Mouse (Mus musculus): ENCODE measurements around the gene Chrna1. TPM values are rescaled to one million over a fixed set of nuclear protein-coding genes. Genes with fewer than 3 reads are reported as not detected.
"Not testable (repeated sequence)": the region's sequence is repeated elsewhere in the genome, so short reads cannot be mapped to it uniquely, and the experiment has no call there.

Gene Chrna1
- polyA plus RNA-seq, 1 experiment, result 391 TPM

DNA sequence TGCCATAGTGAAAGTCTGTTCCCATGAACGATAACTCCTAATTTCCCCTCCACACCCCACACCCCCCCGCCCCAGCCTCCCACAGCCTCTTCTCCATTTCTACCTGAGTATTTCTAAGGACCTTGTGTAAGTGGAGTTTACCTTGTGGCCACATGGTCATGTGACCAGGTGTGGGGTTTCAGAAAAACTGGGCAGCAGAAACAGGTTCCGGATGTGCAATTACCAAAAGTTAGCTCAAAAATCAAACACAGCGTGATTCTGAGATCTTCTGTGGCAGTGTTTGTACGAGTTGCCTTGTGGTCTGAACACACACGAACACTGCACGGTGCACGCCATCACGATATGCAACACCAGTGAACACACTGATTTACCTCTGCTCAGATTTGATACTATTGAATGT is 17.5 kb downstream of the Chrna1 start:
- Histone ChIP-seq H3ac (ENCODE audit: control insufficient read depth, insufficient read length) (no peak overlapping the region), H3K27me3 (ENCODE audit: control insufficient read depth, insufficient read depth, insufficient read length) (no peaks in the 10 kb centered on the region), H3K4me3 (no peak overlapping the region), H3K36me3 (ENCODE audit: control insufficient read depth, insufficient read depth) (peaks cover 44% of the 10 kb centered on the region), H3K4me2 (ENCODE audit: low read depth) (no peak overlapping the region), H3K79me2 (ENCODE audit: control insufficient read depth, insufficient read depth) (no peaks in the 10 kb centered on the region)
- TF ChIP-seq TCF3 (IDR thresholded peaks at IDR 0.05; ENCODE audit: insufficient read length, low read depth) (no peak), POLR2AphosphoS2 (IDR thresholded peaks at IDR 0.05; ENCODE audit: insufficient read length, low read depth) (peak; percentile 34), E2F4 (IDR thresholded peaks at IDR 0.05; ENCODE audit: insufficient read depth) (no peak), POLR2A (IDR thresholded peaks at IDR 0.05; ENCODE audit: insufficient read length, low read depth) (no peak)

DNA sequence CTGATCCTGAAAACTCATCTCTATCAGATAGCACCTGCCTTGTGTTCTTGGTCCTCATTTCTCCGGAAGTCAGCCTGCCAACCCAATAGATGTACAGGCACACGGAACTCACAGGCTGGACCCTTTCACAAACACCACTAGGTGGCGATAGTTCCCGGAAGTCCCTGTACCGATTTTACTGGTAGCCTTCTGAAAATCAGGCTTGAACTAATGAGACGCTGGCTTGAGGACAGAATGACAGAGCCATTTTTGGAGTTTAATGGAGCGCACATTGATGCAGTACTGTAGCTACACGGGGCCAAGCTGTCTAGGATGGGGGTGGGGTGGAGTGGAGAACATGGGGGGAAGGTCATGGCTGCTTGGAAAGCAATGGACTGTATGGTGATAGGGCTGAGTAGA is 18.5 kb downstream of the Chrna1 start:
- TF ChIP-seq USF1 (IDR thresholded peaks at IDR 0.05; ENCODE audit: low read depth) (no peak), MYOG (IDR thresholded peaks at IDR 0.05; ENCODE audit: control insufficient read depth in 1 of 3, insufficient read depth in 1 of 3, insufficient read length in 2 of 3, low read depth in 2 of 3) (no peak), POLR2AphosphoS2 (IDR thresholded peaks at IDR 0.05; ENCODE audit: insufficient read length, low read depth) (no peak), MAX (IDR thresholded peaks at IDR 0.05; ENCODE audit: low read depth) (no peak), REST (IDR thresholded peaks at IDR 0.05; ENCODE audit: insufficient read depth, insufficient read length) (no peak), CEBPB (IDR thresholded peaks at IDR 0.05; ENCODE audit: insufficient read depth, poor library complexity, severe bottlenecking) (no peak), POLR2A (IDR thresholded peaks at IDR 0.05; ENCODE audit: insufficient read length, low read depth) (no peak), TCF3 (IDR thresholded peaks at IDR 0.05; ENCODE audit: insufficient read length, low read depth) (no peak), E2F4 (IDR thresholded peaks at IDR 0.05; ENCODE audit: insufficient read depth) (no peak)
- H3K4me2 ChIP-seq (ENCODE audit: low read depth), result no peak overlapping the region
- no peak overlapping the region for H3ac ChIP-seq (ENCODE audit: control insufficient read depth, insufficient read length)
- H3K4me3 ChIP-seq, result no peak overlapping the region
- no peaks in the 10 kb centered on the region for H3K79me2 ChIP-seq (ENCODE audit: control insufficient read depth, insufficient read depth)
- no peaks in the 10 kb centered on the region for H3K27me3 ChIP-seq (ENCODE audit: control insufficient read depth, insufficient read depth, insufficient read length)
- H3K36me3 ChIP-seq (ENCODE audit: control insufficient read depth, insufficient read depth), result peaks cover 40% of the 10 kb centered on the region

DNA sequence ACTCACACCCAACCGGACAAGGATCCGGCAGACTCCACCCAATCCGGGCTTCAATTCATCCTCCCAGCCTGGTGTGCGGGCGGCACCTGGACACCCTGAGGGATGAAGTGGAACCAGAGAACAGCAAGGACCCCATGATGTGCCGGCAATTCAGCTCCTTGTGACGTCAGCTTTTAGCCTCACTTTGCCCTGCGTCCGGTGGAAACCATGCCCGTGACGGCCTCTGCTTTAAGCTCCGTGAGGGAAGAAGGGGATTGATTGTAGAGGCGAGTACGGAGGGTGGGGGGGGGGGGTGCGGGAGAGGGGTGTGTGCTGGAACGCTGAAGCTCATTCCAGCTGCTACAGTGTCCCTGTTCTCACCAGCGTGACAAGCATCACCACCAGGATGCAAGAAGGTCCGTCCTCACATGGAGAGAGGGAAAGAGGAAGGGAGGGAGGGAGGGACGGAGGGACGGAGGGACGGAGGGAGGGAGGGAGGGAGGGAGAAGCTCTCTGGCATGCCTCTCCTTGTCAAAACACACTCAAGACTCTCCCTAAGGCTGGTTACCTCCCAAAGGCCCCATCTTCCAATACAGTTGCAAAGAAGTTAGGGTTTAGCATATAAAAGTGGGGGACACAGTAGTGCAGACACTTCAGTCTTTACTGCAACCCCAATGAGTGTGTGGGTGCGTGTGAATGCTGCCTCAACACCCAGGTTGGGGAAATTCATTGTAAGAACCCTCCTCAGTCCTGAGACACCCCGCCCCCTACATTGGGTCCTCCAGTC is 19.1 kb downstream of the Chrna1 start:
- Histone ChIP-seq H3K79me2 (ENCODE audit: control insufficient read depth, insufficient read depth) (no peaks in the 10 kb centered on the region), H3K4me2 (ENCODE audit: low read depth) (no peak overlapping the region), H3K36me3 (ENCODE audit: control insufficient read depth, insufficient read depth) (peaks cover 35% of the 10 kb centered on the region), H3K27me3 (ENCODE audit: control insufficient read depth, insufficient read depth, insufficient read length) (no peaks in the 10 kb centered on the region), H3ac (ENCODE audit: control insufficient read depth, insufficient read length) (no peak overlapping the region), H3K4me3 (no peak overlapping the region)
- TF ChIP-seq POLR2AphosphoS2 (IDR thresholded peaks at IDR 0.05; ENCODE audit: insufficient read length, low read depth) (peak; percentile 47), TCF12 (IDR thresholded peaks at IDR 0.05; ENCODE audit: insufficient read depth, poor library complexity, severe bottlenecking) (no peak)

- TF ChIP-seq SRF (IDR thresholded peaks at IDR 0.05; ENCODE audit: control insufficient read depth, insufficient read length, low read depth), result no peak
- TF ChIP-seq REST (IDR thresholded peaks at IDR 0.05; ENCODE audit: insufficient read depth, insufficient read length), result no peak
- no peak for TF ChIP-seq POLR2A (IDR thresholded peaks at IDR 0.05; ENCODE audit: insufficient read length, low read depth)
- Histone ChIP-seq H3K27me3 (ENCODE audit: control insufficient read depth, insufficient read depth, insufficient read length) (no peaks in the 10 kb centered on the region), H3K36me3 (ENCODE audit: control insufficient read depth, insufficient read depth) (peaks cover 28% of the 10 kb centered on the region), H3K4me2 (ENCODE audit: low read depth) (no peak overlapping the region), H3K4me3 (no peak overlapping the region), H3K79me2 (ENCODE audit: control insufficient read depth, insufficient read depth) (no peaks in the 10 kb centered on the region), H3ac (ENCODE audit: control insufficient read depth, insufficient read length) (no peak overlapping the region)
Observed at GRCm38 (mm10) chr2:73560445-73560844, 19.7 kb downstream of the Chrna1 start.

DNA sequence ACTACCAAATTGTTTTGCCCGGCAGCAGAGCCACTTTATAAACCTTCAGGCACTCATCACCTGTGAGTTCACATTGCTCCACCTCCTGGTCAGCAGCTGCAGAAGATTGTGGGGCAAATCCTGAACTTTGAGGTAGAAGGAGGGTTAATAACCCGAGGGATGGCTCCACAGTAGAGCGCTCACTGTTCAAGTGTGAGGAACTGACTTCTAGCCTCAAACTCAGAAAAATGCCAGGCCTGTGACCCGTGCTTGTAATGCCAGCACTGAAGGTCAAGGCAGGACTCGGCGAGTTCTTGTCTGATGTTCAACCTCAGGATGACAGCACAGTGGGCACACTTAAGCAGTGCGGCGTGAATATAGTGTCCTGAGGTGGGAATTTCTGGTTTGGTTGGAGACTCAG is 22.2 kb downstream of the Chrna1 start:
- Histone ChIP-seq H3ac (ENCODE audit: control insufficient read depth, insufficient read length) (no peak overlapping the region), H3K27me3 (ENCODE audit: control insufficient read depth, insufficient read depth, insufficient read length) (no peaks in the 10 kb centered on the region), H3K4me2 (ENCODE audit: low read depth) (no peak overlapping the region), H3K36me3 (ENCODE audit: control insufficient read depth, insufficient read depth) (peaks cover 3% of the 10 kb centered on the region), H3K4me3 (no peak overlapping the region), H3K79me2 (ENCODE audit: control insufficient read depth, insufficient read depth) (no peaks in the 10 kb centered on the region)
- TF ChIP-seq MYOG (IDR thresholded peaks at IDR 0.05; ENCODE audit: control insufficient read depth in 1 of 3, insufficient read depth in 1 of 3, insufficient read length in 2 of 3, low read depth in 2 of 3), result no peak
- TF ChIP-seq CEBPB (IDR thresholded peaks at IDR 0.05; ENCODE audit: insufficient read depth, poor library complexity, severe bottlenecking), result no peak
- TF ChIP-seq MYOD1 (IDR thresholded peaks at IDR 0.05; ENCODE audit: control insufficient read depth in 1 of 3, insufficient read length in 2 of 3, low read depth in 2 of 3), result no peak
- no peak for TF ChIP-seq POLR2AphosphoS2 (IDR thresholded peaks at IDR 0.05; ENCODE audit: insufficient read length, low read depth)
- no peak for TF ChIP-seq TCF3 (IDR thresholded peaks at IDR 0.05; ENCODE audit: insufficient read length, low read depth)
- TF ChIP-seq SRF (IDR thresholded peaks at IDR 0.05; ENCODE audit: control insufficient read depth, insufficient read length, low read depth), result no peak
- TF ChIP-seq TCF12 (IDR thresholded peaks at IDR 0.05; ENCODE audit: insufficient read depth, poor library complexity, severe bottlenecking), result no peak

DNA sequence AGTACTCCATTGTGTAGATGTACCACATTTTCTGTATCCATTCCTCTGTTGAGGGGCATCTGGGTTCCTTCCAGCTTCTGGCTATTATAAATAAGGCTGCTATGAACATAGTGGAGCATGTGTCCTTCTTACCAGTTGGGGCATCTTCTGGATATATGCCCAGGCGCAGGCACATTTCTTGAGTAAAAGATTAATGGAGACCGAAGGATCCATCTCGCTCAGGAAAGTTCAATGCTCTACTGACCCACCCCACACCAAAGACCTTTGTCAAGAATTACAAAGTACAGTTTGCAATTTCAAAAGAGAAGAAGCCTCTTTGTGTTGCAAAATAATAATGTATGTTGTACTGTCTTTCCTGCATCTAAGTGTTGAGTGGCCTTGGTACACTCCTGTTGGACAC is 23.1 kb downstream of the Chrna1 start:
- not testable (repeated sequence) for H3K4me2 ChIP-seq (ENCODE audit: low read depth); H3K4me3 ChIP-seq; H3ac ChIP-seq (ENCODE audit: control insufficient read depth, insufficient read length); H3K79me2 ChIP-seq (ENCODE audit: control insufficient read depth, insufficient read depth); H3K36me3 ChIP-seq (ENCODE audit: control insufficient read depth, insufficient read depth); H3K27me3 ChIP-seq (ENCODE audit: control insufficient read depth, insufficient read depth, insufficient read length)

Data from myocyte (in vitro differentiated cells).